Mouse (Mus musculus): ENCODE measurements around the gene Srarp. TPM values are rescaled to one million over a fixed set of nuclear protein-coding genes. Genes with fewer than 3 reads are reported as not detected.

The Srarp gene
- total RNA-seq, 4 experiments from 2014 or later: 3.4 to 4.9 (median 3.6) TPM

- DNase-seq (ENCODE audit: low spot score in 2 of 2): no peak
Observed at GRCm38 (mm10) chr4:141458236-141458635, 22.3 kb upstream of the Srarp start.

GRCm38 (mm10) chr4:141456193-141456938, 20.5 kb upstream of the Srarp start:
- DNase-seq (ENCODE audit: low spot score in 2 of 2): no peak

- peak in 1 of 2 experiments; percentile 9 for DNase-seq (ENCODE audit: low spot score in 2 of 2)
Observed at GRCm38 (mm10) chr4:141455526-141455925, 19.6 kb upstream of the Srarp start.

- peak; percentile 11 to 20 for DNase-seq (ENCODE audit: low spot score in 2 of 2)
Observed at GRCm38 (mm10) chr4:141454581-141455350, 18.9 kb upstream of the Srarp start.

GRCm38 (mm10) chr4:141451916-141452450, 16.1 kb upstream of the Srarp start:
- no peak for DNase-seq (ENCODE audit: low spot score in 2 of 2)

- no peak for DNase-seq (ENCODE audit: low spot score in 2 of 2)
Observed at GRCm38 (mm10) chr4:141451251-141451650, 15.3 kb upstream of the Srarp start.

GRCm38 (mm10) chr4:141446211-141446610, 10.3 kb upstream of the Srarp start:
- no peak for DNase-seq (ENCODE audit: low spot score in 2 of 2)

- DNase-seq (ENCODE audit: low spot score in 2 of 2): no peak
Observed at GRCm38 (mm10) chr4:141445328-141445720, 9.4 kb upstream of the Srarp start.

- peak; percentile 76 to 85 for DNase-seq (ENCODE audit: low spot score in 2 of 2)
Observed at GRCm38 (mm10) chr4:141444451-141445327, 8.8 kb upstream of the Srarp start, which contains the start of gene Zbtb17. TSS of gene Zbtb17 (plus strand) at chr4:141444654.

- DNase-seq (ENCODE audit: low spot score in 2 of 2): no peak
Observed at GRCm38 (mm10) chr4:141443641-141444429, 7.9 kb upstream of the Srarp start.

GRCm38 (mm10) chr4:141440877-141441276, 5.0 kb upstream of the Srarp start:
- no peak for DNase-seq (ENCODE audit: low spot score in 2 of 2)

- DNase-seq (ENCODE audit: low spot score in 2 of 2): no peak
Observed at GRCm38 (mm10) chr4:141439083-141439803, 3.3 kb upstream of the Srarp start.

GRCm38 (mm10) chr4:141433191-141433590, 2.7 kb downstream of the Srarp start:
- DNase-seq (ENCODE audit: low spot score in 2 of 2): no peak

GRCm38 (mm10) chr4:141432666-141433065, 3.2 kb downstream of the Srarp start:
- DNase-seq (ENCODE audit: low spot score in 2 of 2): no peak

- DNase-seq (ENCODE audit: low spot score in 2 of 2): peak in 1 of 2 experiments; percentile 53
Observed at GRCm38 (mm10) chr4:141430997-141431396, 4.9 kb downstream of the Srarp start.

GRCm38 (mm10) chr4:141429847-141430246, 6.1 kb downstream of the Srarp start:
- DNase-seq (ENCODE audit: low spot score in 2 of 2): no peak

GRCm38 (mm10) chr4:141429381-141429780, 6.5 kb downstream of the Srarp start:
- DNase-seq (ENCODE audit: low spot score in 2 of 2): no peak

GRCm38 (mm10) chr4:141427921-141428320, 8.0 kb downstream of the Srarp start:
- DNase-seq (ENCODE audit: low spot score in 2 of 2): no peak

GRCm38 (mm10) chr4:141426796-141427745, 8.8 kb downstream of the Srarp start:
- DNase-seq (ENCODE audit: low spot score in 2 of 2): no peak
